ENCODE assay signal across 8 mouse cellular contexts in genomic region chr5:14025205-14026124, GRCm38 (mm10). TPM values are rescaled to one million over a fixed set of nuclear protein-coding genes. Genes with fewer than 3 reads are reported as not detected.
DNase-seq lines count a peak whose midpoint lies in the region; ATAC-seq and TF ChIP-seq lines count a peak whose summit lies in the region.

Gene Sema3e, plus strand, starts transcription at chr5:14025276.

- H3ac ChIP-seq in myocyte (ENCODE audit: control insufficient read depth, insufficient read length) = peak within 1 kb of the TSS; percentile 99

- peak; percentile 5 to 51 for DNase-seq in adrenal gland, adult (ENCODE audit: inconsistent age in 2 of 2, low spot score in 1 of 2)
- DNase-seq in adrenal gland, adult 8-10 months = no peak
- DNase-seq in embryo, embryonic 10 days (ENCODE audit: low spot score) = peak; percentile 70
- peak; percentile 44 for DNase-seq in kidney, postnatal 10 days
- DNase-seq in liver, adult 2 months (ENCODE audit: extremely low read depth, low read depth, low spot score) = peak; percentile 8
- peak; percentile 30 for DNase-seq in urinary bladder, adult 2 months (ENCODE audit: low spot score)

- peaks cover 4% of the 10 kb centered on the region; the same call in 1 of the 2 replicates for H3K9me3 ChIP-seq in heart, embryonic 15.5 days (replicated peaks)

- peak within 1 kb of the TSS; percentile 40; the same call in 1 of the 2 replicates for H3K9ac ChIP-seq in heart, embryonic 15.5 days
- H3K9ac ChIP-seq in liver, adult 2 months (ENCODE audit: low read depth, low read length) = no peak within 1 kb of the TSS

- no peaks in the 10 kb centered on the region for H3K79me2 ChIP-seq in liver, adult 2 months (ENCODE audit: control insufficient read depth, insufficient read depth, low read length)
- peaks cover 42% of the 10 kb centered on the region for H3K79me2 ChIP-seq in myocyte (ENCODE audit: control insufficient read depth, insufficient read depth)

- TF ChIP-seq CTCF in liver, adult 2 months (IDR thresholded peaks at IDR 0.05; ENCODE audit: low read depth, low read length) = no peak

- no peaks in the 10 kb centered on the region for H3K36me3 ChIP-seq in heart, embryonic 15.5 days
- no peaks in the 10 kb centered on the region for H3K36me3 ChIP-seq in liver, adult 2 months (ENCODE audit: control insufficient read depth, insufficient read depth, low read length)
- no peaks in the 10 kb centered on the region for H3K36me3 ChIP-seq in myocyte (ENCODE audit: control insufficient read depth, insufficient read depth)

- peak within 1 kb of the TSS; percentile 57 for H3K4me3 ChIP-seq in heart, embryonic 15.5 days
- H3K4me3 ChIP-seq in liver, adult 2 months (ENCODE audit: insufficient read depth, low read depth, low read length) = peak within 1 kb of the TSS; percentile 44; the same call in 1 of the 2 replicates
- peak within 1 kb of the TSS; percentile 87 for H3K4me3 ChIP-seq in myocyte

- peaks cover 7% of the 10 kb centered on the region for H3K4me1 ChIP-seq in heart, embryonic 15.5 days (replicated peaks)
- H3K4me1 ChIP-seq in liver, adult 2 months (ENCODE audit: control insufficient read depth, insufficient read depth, low read length) = 0 out of 2 replicates have a peak, but pooled peaks cover 4% of the 10 kb centered on the region

- H3K4me2 ChIP-seq in heart, embryonic 15.5 days = peak within 1 kb of the TSS; percentile 95
- H3K4me2 ChIP-seq in myocyte (ENCODE audit: low read depth) = peak within 1 kb of the TSS; percentile 90

- no peak within 1 kb of the TSS for H3K27ac ChIP-seq in heart, embryonic 15.5 days
- H3K27ac ChIP-seq in liver, adult 2 months (replicated peaks; ENCODE audit: insufficient read depth, low read depth, low read length) = no peak within 1 kb of the TSS

- TF ChIP-seq POLR2A in liver, adult 2 months (IDR thresholded peaks at IDR 0.05; ENCODE audit: extremely low read depth, insufficient read depth, low read length) = no peak
- peak; percentile 37 for TF ChIP-seq POLR2A in myocyte (IDR thresholded peaks at IDR 0.05; ENCODE audit: insufficient read length, low read depth)

- peak; percentile 70 for ATAC-seq in heart, embryonic 15.5 days (replicated peaks; ENCODE audit: insufficient number of reproducible peaks, insufficient read depth, low FRiP score, low read depth)

- 0 out of 2 replicates have a peak, but pooled peaks cover 3% of the 10 kb centered on the region for H3K27me3 ChIP-seq in heart, embryonic 15.5 days
- H3K27me3 ChIP-seq in liver, adult 2 months (ENCODE audit: control insufficient read depth, insufficient read depth, low read length) = peaks cover 3% of the 10 kb centered on the region; the same call in 1 of the 2 replicates
- H3K27me3 ChIP-seq in myocyte (ENCODE audit: control insufficient read depth, insufficient read depth, insufficient read length) = no peaks in the 10 kb centered on the region

- WGBS in heart, embryonic 15.5 days = 2% methylated on average over 47 of the region's 47 CpGs
- 3% methylated on average over 47 of the region's 47 CpGs for WGBS in liver, adult 2 months

TF ChIP-seq in myocyte, 11 proteins besides CTCF, POLR2A, EP300 and RAD21:
- TF ChIP-seq MAX (IDR thresholded peaks at IDR 0.05; ENCODE audit: low read depth) = no peak
- TF ChIP-seq E2F4 (IDR thresholded peaks at IDR 0.05; ENCODE audit: insufficient read depth) = no peak
- TF ChIP-seq TCF3 (IDR thresholded peaks at IDR 0.05; ENCODE audit: insufficient read length, low read depth) = no peak
- TF ChIP-seq POLR2AphosphoS2 (IDR thresholded peaks at IDR 0.05; ENCODE audit: insufficient read length, low read depth) = no peak
- peak; percentile 50 for TF ChIP-seq USF1 (IDR thresholded peaks at IDR 0.05; ENCODE audit: low read depth)
TF ChIP-seq in myocyte: peak in this region for 1.

RNA-seq across cellular contexts. Expression of gene Sema3e, which starts in this region (rescaled TPM):
- total RNA-seq in adrenal gland, adult 8-10 months (2022) = 1 to 10 TPM in 1 of 4 experiments, under 1 TPM in 3; 0.45 to 1.5 (median 0.82) TPM
- 0.67 and 1.6 TPM in 2 replicates for polyA plus RNA-seq in heart, embryonic 15.5 days (2015; fragmentation: Nextera tagmentation; extraction: Ambion mirVana)
- 0.09 TPM in 1 of 2 replicates, not detected in the other for total RNA-seq in liver, adult 2 months (2014; rRNA removed)
- not detected in 2 replicates for polyA plus RNA-seq in liver, adult 2 months (2012; rRNA removed)
- 9.9 TPM for polyA plus RNA-seq in myocyte (2012; fragmentation: generic; extraction: Trizol)
- 1.1 and 1.4 TPM in 2 replicates for polyA plus RNA-seq in urinary bladder, adult 2 months (2012; rRNA removed)

Comparison
In these comparisons a context has a peak if more than half of its experiments do, and no peak if none do; other contexts are left out.
1. Peak in DNase-seq and H3K4me3 ChIP-seq in liver, adult 2 months; RNA of the gene not detected or under 1 TPM.